Mouse (Mus musculus) v-Abl transformed pro-B cells (cell line): ENCODE measurements around the gene Gm49601.

ENCODE experiments used
- in situ Hi-C, 2 experiments: fragments of 400-800 bp; cut with MboI; formaldehyde crosslinking; loops; one replicate each; pipeline ENCODE4 v1.15.1; 2025; ENCODE audit not compliant: unreplicated experiment in 2 of 2

Gene Gm49601

DNA sequence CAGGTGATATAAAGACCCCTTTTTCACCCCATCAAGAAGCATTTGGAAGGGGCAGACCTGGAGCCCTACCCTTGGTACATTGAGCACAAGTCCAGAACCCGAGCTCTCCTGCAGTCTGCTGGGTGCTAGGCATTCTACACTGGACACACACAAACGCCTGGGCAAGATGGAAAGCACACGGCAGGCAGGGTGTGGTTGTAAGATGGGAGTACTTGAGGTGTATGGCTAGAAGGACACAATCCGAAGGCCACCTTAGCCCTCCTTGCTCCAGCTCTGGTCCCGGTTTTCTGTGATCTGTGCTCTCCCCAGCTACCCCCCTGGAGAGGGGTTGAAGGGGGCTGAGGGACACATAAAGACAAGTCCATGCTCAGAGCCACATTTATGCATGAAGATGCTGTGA, 4.1 kb upstream of the Gm49601 start:
- in situ Hi-C loops = no loop called here

DNA sequence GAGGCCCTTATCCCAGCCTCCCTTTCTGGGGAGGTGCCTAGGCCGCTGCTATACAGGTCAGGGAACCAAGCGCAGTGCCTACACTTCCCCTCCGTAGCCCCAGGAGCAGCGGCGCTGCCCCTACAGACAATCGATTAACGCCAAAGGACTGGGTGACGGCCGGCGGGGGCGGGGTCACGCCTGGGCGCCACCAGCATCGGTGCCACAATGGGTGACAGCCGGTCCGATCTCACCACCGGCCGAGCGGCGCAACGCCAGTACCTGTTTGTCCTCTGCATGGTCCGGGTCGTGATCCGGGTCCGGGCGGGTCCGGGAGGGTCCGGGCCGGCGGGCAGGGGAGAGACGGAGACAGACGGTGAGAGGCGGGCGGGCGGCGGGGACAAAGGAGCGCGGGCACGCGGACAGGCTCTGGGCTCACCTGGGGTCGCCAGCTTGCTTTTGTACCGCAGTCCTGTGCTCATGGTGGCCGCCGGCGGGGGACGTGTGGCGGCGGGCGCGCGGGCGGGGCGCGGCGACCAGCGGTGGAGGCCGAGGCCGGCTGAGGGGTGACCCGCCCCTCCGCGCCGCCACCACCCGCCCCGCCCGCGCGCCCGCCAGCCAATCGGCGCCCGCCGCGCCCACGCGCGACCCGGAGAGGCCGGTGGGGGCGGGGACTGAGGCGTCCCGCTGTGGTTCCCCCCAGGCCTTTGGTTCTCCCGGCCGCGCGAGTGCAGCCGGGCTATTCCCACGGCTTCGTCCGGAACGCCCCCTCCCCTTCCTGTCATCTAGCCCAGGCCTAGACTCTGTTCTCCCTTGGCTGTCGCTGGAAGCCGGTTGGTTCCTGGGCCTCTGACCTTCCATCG, 3.4 kb upstream of the Gm49601 start, which contains the start of gene Sept5:
TSS of gene Sept5 (minus strand) at position 565 of the 842 bp plus-strand sequence.
- in situ Hi-C loops = no loop called here

- in situ Hi-C loops = no loop called here
These were observed 2.7 kb upstream of the Gm49601 start for GRCm38 (mm10) chr16:18628948-18629340.

DNA sequence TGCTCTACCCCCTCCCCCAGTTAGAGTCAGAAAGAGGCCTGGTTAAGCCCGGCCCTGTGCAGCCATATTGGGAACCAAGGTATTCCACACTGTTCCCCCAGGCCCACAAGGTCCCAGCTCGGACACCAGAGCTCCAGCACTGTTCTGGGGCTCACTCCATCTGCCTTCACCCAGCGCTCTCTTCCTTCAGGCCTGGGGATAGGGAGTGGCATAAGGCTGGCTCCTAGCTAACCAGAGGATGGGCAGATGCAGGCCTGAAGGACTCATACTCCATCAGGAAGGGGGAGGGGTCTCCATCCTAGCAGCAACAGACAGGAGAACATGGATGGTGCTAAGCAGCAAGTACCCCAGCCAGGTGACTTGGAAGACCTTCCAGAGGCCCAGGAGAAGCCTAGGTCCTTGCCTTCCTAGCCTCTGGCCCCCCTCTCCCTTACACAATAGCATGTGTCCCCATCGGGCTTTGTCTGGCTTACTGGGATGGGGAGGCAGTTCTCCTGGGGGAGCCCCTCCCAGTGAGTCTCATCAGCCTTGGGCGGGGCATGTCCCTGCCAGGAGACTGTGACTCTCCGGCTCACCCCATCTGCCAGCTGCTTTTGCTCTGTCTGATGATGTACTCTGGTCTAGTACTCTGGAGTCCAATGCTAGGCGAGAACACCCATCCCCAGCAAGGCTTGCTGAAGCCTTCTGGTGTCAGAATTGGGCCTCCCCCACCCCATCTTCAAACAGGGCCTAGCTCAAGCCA, 2.1 kb upstream of the Gm49601 start:
- in situ Hi-C loops = no loop called here

DNA sequence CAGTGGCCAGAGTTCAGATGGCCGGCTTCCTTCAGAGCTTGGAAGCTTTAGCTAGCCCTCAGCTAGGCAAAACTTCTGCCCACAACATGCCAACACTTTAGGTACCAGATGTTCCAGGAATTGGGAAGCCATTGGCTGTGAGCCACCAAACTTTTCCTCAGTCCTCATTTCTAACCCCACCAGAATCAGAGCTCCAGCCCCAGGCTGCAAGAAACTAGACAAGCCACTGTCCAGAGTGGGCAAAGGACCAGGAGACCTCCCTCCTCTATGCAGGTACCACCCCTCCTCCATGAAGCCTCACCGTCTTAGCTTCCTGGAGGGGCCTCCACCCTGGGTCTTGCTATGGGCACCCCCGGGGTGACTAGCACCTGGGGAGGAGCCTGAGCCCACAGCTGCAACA, 936 bp upstream of the Gm49601 start:
- in situ Hi-C loops = no loop called here

DNA sequence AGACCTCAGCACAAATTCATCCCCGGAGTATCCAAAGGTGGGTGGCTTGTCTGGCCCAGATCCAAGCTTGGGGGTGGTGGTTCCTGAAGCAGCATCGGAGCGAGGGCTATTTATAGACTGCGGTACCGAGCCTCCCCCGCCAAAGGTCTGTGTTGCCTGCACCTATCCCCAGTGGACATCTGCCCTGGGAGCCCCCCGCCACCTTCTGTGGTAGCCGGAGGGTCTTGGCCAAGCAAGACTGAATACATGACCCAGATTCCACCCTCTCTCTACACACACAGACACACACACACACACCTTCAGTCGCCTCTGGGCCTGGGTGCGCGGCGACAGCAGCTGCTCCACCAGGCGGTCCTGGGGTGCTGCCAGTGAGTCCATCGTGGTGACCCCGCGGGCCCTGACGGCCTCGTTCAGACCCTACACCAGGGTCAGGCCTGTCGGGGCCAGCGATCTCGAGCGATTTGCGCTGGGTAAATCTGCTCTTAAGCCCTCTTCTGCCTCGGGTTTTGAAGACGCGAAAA, 376 bp downstream of the Gm49601 start:
- in situ Hi-C loops = no loop called here

DNA sequence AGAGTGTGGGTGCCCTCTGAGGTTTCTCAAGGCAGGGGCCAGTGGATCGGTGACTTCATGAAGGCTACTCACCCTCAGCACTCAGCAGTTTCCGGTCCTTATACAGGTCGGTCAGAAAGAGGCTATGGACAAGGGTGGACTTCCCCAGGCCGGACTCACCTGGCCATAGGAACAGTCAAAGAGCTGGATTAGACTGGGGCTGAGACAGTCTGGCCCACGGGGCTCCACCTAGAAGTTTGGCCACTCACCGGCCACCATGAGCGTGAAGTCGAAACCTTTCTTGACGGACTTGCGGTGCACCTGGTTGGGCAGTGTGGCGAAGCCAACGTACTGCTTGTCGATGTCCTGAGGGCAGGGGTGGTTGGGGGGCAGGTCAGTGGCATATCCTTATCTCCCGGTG, 1.1 kb downstream of the Gm49601 start:
- in situ Hi-C loops = no loop called here

- in situ Hi-C loops = loop anchor here (25.0 kb wide), 3 partner anchors 487 to 587 kb away; partner anchors contain the start of gene Rtn4r (in 1 of the 2)
These were observed 1.6 kb downstream of the Gm49601 start for GRCm38 (mm10) chr16:18624641-18625040.

GRCm38 (mm10) chr16:18623751-18624540, 2.3 kb downstream of the Gm49601 start:
- in situ Hi-C loops = loop anchor here (25.0 kb wide), 3 partner anchors 487 to 587 kb away; partner anchors contain the start of gene Rtn4r (in 1 of the 2)

- in situ Hi-C loops = loop anchor here (25.0 kb wide), 3 partner anchors 486 to 586 kb away; partner anchors contain the start of gene Rtn4r (in 1 of the 2)
These were observed 3.1 kb downstream of the Gm49601 start for GRCm38 (mm10) chr16:18622916-18623750.

DNA sequence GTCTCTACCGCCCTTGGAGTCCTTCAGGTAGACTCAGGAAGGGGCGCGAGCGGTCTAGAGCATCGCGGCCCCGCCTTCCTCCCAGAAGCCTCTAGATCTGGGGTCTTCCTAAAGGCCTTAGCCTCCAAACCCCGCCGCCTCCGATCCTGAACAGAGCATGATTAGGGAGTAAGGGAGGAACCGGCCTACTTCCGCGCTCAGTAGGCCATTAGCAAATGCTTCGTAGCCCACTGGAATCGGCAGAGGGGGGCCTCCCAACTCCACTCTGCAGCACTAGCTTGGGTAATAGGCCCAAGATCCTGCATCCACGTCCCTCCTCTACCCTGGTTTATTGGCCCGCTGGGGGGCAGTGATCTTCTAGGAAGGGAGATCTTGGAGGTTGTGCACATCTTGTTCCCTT, 4.2 kb downstream of the Gm49601 start, which contains the start of gene Gp1bb:
TSS of gene Gp1bb (minus strand) at position 385 of the 400 bp plus-strand sequence.
- in situ Hi-C loops = loop anchor here (25.0 kb wide), 3 partner anchors 485 to 585 kb away; partner anchors contain the start of gene Rtn4r (in 1 of the 2)

DNA sequence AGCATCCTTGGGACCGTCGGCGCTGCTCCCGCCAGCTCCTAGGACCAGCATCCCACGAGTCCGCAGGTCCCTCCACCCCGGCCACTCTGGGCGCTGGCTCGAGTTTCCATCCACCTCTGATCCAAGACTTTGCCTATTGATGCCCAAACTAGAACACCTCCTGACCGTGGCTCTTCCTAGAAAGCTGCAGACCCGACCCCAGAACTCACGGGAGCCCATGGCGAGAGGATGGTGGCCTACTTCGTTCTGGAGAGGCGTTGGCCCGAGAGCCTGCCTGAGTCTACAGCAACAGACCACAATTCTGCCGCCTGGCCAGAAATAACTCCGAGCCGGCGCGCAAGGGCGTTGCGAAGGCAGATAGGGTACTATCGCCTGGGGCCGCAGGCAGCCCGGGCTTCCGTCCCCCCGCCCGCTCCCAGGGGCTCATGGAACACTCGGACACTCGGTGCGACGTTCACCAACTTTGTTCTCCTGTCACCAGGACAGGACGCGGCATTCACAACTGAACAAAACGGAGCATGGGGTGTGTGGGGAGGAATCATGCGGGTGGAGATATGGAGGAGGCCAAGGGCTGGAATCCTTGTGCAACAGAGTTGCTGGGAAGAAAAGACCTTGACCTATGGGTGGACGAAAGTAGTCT, 4.7 kb downstream of the Gm49601 start:
- in situ Hi-C loops = loop anchor here (25.0 kb wide), 3 partner anchors 484 to 584 kb away; partner anchors contain the start of gene Rtn4r (in 1 of the 2)

DNA sequence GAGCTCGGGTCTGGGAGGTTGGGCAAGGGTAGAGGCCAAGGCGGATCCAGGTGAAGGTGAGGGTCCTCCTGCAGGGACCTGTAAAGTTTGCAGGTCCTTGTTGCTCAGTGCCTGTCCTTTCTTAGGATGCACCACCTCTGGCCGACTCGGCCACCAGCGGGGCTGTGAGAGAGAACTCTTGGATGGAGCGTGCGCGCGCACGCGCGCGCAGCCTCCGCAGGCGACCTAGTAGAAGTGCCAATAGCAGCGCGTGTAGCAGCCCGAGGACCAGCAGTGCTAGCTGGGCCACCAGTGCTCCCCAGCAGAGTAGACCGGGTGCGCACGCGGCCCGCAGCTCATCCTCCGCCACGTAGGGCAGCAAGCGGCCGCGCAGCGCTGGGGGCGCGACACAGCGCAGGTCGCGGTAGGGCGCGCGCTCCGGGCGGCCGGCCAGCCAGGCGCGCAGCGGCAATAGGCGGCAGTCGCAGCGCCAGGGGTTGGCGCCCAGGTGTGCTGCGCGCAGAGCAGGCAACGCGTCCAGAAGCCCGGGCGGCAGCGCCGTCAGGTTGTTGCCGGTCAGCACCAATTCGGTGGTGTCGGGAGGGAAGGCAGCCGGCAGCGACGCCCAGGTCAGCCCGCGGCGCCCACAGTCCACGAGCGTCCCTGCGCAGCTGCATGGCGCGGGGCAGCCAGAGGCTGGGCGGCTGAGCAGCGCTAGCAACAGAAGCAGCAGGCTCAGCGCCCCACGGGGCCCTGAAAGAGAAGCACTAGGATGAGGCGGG, 5.4 kb downstream of the Gm49601 start:
- in situ Hi-C loops = loop anchor here (25.0 kb wide), 3 partner anchors 483 to 583 kb away; partner anchors contain the start of gene Rtn4r (in 1 of the 2)

DNA sequence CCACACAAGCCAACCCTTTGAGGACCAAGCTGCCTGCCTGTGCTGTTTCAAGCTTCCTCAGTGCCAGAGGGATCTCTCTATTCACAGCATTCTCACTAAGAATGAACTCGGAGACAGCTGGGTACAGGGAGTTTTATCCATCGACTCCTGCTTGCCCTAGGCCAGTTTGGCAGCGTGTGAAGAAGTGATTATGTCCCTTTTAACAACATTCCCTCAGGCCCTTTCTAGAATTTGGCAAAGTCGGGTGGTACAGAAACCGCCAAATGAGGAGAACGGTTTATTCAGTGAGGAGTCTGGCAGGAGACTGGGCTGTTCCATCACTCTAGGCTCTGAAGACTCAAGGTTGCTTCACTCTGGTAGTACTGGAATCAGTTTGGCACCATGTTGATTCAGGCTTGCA, 6.0 kb downstream of the Gm49601 start:
- in situ Hi-C loops = loop anchor here (25.0 kb wide), 3 partner anchors 483 to 583 kb away; partner anchors contain the start of gene Rtn4r (in 1 of the 2)

GRCm38 (mm10) chr16:18619110-18619509, 7.1 kb downstream of the Gm49601 start:
- in situ Hi-C loops = loop anchor here (5.0 to 25.0 kb wide), 5 partner anchors 177 to 582 kb away; partner anchors contain the start of gene Rtn4r (in 1 of the 2)

DNA sequence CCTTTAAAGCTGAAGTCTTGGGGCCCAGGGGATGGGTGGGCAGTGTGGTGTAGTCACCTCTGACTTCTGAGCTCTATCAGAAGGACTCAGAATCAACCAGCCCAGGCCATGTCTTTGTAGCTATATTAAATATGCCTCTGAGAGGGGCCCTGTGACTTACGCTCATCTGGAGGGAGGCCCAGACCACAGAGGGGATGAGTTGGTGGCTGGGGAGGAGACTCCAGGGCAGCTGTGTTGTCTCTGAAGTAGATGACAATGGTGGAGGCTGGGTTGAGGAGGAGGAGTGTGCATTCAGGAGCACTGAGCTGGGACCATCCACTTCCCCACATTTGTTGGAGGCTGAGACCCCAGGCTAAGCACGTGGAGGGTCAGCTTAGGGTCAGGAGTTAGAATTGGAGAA, 7.9 kb downstream of the Gm49601 start:
- in situ Hi-C loops = loop anchor here (5.0 to 25.0 kb wide), 5 partner anchors 176 to 581 kb away; partner anchors contain the start of gene Rtn4r (in 1 of the 2)

- in situ Hi-C loops = loop anchor here (5.0 to 25.0 kb wide), 5 partner anchors 175 to 580 kb away; partner anchors contain the start of gene Rtn4r (in 1 of the 2)
These were observed 8.7 kb downstream of the Gm49601 start for GRCm38 (mm10) chr16:18617370-18618065.
